Mouse (Mus musculus) Muller cell, postnatal 12 days (primary cell): ENCODE measurements around the gene Cct8l1.
A peak's percentile ranks its signal among the peaks of the same experiment; 100 is the strongest.

Source experiments
- DNase-seq: peaks from one replicate; pipeline ENCODE4 v3.0.0-alpha.2; 2015; ENCODE audit errors: inconsistent ontology term

Gene Cct8l1

GRCm38 (mm10) chr5:25515767-25516166, at the start of gene Cct8l1:
Gene Cct8l1 (plus strand): TSS chr5:25516067.
- no peak for DNase-seq

GRCm38 (mm10) chr5:25472070-25472469, 43.8 kb upstream of the Cct8l1 start:
- DNase-seq: peak; percentile 35

- no peak for DNase-seq
These were observed 40.1 kb upstream of the Cct8l1 start for GRCm38 (mm10) chr5:25475789-25476188.

DNA sequence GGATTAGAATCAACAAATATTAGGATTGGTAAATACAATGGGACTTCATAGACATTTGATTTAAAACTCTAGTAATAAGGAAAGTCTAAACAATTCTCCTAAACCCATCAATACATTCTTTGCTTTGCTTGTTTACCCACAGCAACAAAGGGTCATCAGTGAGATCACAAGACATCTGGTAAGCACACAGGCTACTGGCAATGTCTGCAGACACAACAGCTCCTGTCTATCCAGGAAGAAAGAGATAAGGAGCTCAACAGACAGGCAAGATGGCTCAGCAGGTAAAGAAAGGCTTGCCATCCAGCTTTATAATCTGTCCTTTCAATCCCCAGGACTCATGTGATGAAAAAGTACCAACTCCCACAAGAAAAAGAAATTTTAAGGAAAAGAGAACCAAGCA, 37.0 kb upstream of the Cct8l1 start:
- no peak for DNase-seq

DNA sequence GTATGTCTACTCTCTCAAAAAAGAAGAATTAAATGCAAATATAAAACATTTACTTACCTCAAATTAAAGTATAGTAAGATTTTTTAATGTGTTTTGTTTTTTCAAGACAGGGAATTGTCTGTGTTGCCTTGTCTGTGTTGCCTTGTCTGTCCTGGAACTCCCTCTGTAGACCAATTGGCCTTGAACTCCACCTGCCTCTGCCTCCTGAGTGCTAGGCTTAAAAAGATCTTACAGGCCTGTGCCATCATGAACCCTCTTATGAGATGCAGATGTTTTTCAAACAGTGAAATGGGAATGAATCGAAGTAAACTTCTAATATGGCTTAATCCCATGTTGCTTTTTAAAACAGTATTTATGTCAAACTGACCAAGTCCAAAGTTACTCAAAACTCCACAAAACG, 19.2 kb upstream of the Cct8l1 start:
- DNase-seq: no peak

- peak; percentile 59 for DNase-seq
These were observed 18.5 kb upstream of the Cct8l1 start for GRCm38 (mm10) chr5:25497369-25497719.

- peak; percentile 62 for DNase-seq
These were observed 18.0 kb upstream of the Cct8l1 start for GRCm38 (mm10) chr5:25497720-25498345.

DNA sequence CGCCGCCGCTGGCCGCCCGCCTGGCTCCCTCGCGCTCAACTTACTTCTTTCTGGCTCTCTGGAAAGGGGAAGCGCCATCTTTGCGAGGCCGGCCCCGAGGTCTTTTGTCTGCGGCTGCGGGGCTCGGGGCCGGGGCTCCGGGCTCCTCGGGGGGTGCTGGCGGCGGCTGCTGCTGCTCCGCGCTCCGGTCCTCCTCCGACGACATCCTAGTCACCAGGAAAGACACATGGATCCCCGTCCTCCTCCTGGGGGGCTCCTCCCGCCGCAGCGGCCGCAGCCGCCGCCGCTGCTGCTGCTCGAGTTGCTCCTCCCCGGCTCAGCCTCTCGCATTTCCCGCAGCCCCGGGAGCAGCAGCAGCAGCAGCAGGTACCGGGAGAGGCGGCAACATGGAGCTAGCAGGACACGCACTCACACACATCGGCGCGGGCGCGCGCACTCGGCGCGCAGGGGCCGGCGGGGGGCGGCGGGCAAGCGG, 17.5 kb upstream of the Cct8l1 start, which contains the start of gene Kmt2c:
Gene Kmt2c, minus strand, starts transcription at position 438 of the 475 bp plus-strand sequence.
- peak; percentile 89 for DNase-seq

DNA sequence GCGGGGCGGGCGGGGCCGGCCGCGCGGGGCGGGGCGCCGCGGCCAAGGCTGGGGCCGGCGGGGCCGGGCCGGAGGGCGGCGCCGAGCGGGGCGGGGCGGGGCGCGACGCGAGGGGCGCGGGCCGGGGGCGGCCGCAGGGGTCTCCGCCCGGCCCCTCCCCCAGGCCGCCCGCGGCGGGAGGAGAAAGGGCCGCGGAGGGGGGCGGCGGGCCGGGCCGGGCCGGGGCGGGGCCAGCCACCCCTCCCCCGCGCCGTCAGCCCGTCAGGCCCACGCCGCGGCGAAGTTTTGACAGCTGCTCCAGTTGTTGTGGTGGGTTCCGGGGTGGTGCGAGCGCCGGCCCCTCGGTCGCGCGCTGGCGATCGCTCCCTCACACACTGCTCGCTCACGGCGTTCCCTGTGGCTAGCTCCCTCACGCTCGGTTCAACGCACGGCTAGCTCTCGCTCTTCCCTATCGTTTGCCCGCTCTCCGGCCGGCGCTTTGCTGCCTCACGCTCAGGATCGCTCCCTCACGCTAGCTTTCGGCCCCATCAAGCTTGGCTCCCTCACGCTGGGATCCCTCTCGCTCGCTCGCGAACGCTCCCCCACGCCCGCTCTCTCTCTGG, 16.9 kb upstream of the Cct8l1 start:
- DNase-seq: peak; percentile 86

GRCm38 (mm10) chr5:25499423-25500398, 16.2 kb upstream of the Cct8l1 start:
- DNase-seq: peak; percentile 99

DNA sequence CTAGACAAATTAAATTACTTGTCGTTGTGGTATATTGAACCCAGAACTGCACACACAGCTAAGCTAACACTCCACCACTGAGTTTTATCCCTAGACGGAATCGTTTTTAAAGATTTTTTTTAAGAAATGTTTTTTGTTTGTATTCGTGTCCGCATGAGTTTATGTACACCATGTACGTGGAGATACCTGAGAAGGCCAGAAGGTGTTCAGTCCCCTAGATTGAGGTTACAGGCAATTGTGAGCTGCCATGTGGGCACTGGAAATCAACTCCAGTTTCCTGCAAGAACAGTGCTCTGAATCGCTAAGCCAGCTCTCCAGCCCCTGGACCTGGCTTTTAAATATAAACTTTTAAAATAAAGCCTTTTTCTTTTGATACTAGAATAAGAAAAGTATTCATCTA, 15.2 kb upstream of the Cct8l1 start:
- DNase-seq: no peak

- no peak for DNase-seq
These were observed 9.8 kb upstream of the Cct8l1 start for GRCm38 (mm10) chr5:25506041-25506440.

DNA sequence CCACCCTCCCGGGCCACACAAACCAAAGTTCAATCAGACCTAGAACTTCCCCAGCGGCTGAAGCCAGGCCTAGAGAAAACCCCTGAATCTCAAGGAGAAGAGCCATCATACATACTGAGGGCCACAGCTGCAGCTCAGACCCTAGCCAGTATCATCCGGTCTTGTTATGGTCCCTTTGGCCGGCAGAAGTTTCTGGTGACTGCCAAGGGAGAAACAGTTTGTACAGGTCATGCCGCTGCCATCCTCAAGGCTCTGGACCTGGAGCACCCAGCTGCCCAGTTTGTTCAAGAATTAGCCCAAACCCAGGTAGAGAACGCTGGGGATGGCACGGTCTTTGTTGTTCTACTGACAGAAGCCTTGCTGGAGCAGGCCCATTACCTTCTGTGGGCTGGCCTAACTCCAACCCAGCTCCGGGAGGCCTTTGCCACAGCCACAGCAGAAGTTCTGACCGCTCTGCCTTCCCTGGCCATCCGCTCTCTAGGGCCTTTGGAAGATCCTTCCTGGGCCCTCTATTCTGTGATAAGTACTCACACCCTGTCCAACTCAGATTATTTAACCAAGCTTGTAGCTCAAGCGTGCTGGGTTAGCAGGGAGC, 531 bp downstream of the Cct8l1 start:
- DNase-seq: no peak

- DNase-seq: no peak
These were observed 1.7 kb downstream of the Cct8l1 start for GRCm38 (mm10) chr5:25517550-25517949.

GRCm38 (mm10) chr5:25519820-25520219, 4.0 kb downstream of the Cct8l1 start:
- no peak for DNase-seq

- DNase-seq: no peak
These were observed 5.6 kb downstream of the Cct8l1 start for GRCm38 (mm10) chr5:25521461-25521860.

DNA sequence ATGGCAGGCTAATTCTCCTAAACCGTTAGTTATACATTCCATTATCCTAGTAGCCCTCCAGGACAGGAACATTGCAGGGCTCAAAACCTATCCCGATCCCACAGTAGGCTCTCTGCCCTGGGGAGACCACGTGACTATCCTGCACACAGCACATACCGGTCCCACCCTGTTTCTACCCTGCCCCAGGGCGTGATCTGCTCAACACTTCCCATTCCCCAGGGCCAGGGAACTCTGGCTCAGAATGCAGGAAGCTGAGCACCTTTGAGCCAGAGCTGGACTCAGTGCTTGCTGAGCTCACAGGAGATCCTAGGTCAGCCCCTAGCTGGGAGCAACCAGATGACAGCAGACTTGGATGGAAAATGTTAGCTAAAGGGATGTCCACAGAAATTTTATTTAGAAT, 10.2 kb downstream of the Cct8l1 start:
- DNase-seq: no peak

DNA sequence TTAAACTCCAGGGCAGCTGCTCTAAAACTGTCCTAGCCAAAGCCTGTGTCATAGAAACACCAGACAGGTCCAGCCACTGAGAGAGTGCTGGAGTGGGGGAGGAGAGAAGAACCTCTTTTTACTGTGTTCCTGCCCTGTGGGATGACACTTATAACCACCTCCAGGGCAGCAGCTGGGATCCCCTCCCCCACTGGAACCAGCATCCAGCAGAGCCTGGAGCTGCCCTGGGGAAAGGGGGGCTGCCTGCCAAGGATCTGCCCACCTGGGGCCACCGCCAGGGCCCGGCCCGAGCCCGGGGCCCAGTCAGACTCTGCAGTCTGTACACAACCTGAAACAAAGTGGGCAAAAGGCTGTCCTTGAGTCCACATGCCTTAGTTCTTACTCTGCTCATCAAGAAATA, 11.1 kb downstream of the Cct8l1 start:
- DNase-seq: peak; percentile 12

GRCm38 (mm10) chr5:25527971-25528370, 12.1 kb downstream of the Cct8l1 start:
- DNase-seq: no peak

DNA sequence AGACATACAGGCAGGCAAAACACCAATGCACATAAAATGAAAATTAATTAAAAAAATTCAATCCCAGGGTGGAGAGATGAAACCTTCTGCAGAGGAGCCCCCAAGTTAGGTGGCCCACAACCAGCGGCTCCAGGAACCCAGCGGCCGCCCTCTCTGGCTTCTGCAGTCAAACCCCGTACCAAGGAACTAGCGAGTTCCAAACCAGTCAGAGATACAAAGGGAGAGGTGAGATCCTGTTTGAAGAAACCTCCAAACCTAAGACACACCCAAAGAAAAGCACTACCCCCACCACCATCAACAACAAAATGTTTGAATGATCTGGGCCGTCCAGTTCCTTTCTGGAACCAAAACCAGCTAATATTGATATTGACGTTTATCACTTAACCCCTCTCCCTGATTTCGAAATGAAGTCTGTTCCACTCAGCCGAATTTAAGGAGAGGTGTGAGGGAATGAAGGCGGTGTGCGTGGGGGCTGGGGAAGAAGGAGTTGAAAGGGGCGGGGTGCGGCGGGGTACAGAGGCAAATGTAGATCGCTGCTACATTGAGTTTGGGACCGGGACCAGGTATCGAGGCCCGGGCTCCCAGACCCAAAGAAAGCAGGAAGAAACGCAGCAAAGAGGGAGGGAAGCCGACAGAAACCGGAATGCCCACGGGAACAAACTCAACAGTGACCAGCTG, 13.1 kb downstream of the Cct8l1 start:
- DNase-seq: no peak
